Mouse (Mus musculus) stomach, postnatal 0 days (tissue): ENCODE data around the gene Art4.

Source experiments
- CTCF ChIP-seq: IDR thresholded peaks from 2 replicates; pipeline ENCODE4 v1.5.1; 2016; ENCODE audit warnings: antibody characterized with exemption, low read depth, mild to moderate bottlenecking, moderate library complexity
- EP300 ChIP-seq: optimal IDR thresholded peaks from 2 replicates; pipeline ENCODE3; 2016; ENCODE audit warnings: antibody characterized with exemption

DNA sequence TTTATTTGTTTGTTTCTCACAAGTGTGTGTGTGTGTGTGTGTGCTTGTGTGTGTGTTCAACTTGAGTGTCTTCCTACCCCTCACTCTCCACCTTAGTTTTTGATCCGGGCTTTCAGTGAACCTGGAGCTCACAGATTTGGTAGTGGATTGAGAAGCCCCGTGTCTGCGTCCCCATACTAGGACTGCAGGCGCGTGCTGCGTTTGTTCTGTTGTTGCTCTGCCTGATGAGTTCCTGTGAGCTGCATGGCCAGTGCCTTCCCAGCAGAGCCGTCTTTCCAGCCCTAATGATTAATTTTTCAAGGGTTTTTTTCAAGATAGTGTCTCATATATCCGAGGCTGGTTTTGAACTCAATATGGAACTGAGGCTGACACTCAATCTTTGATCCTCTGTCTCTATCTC lies 887 bp upstream of the Art4 start:
- TF ChIP-seq CTCF (no peak), EP300 (no peak)
